Mouse (Mus musculus): ENCODE results near the gene Mkrn3.

The Mkrn3 gene

DNA sequence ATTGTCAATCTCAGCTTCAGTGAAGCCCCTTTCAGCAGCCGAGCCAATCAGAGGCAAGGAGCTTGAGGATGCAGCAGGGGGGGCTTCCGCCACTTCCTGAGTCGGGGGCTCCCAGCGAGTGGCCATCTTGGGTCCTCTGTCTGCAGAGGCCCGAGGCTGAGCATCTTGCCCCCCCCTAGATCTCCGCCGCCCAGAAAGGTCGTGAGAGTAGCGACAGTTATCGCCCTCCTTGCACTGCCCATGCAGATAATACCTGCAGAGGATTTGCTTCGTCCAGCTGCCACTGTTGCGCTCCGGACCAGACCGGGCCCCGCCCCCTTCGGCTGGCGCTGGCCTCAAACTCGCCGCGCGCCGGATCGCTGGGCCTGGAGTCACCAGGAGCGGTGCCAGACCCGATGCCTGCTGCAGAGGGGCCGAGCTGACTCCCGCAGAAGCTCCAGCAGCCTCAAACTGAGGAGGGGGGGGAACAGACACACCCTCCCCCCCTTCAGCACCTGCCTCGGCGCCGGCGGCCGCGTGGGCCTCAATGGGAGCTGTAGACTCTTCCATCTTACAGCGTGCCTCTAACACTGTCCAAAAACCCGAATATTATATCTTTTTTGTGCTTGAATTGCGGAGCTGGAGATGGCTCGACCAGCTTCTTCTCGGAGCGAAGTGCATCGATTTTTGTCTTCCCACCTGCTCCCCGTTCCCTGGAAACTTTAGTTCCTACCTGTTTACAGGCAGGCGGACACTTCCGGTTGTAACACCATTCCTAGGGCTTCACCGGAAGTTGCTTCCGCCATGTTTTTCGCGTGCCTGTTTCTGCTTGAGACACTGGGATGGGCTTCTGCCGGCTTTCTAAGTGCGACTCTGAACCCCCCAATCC is at the start of gene Mkrn3:
Gene Mkrn3 (minus strand): TSS at position 647 of the 868 bp plus-strand sequence.
- peak; percentile 5 to 19 for DNase-seq

DNA sequence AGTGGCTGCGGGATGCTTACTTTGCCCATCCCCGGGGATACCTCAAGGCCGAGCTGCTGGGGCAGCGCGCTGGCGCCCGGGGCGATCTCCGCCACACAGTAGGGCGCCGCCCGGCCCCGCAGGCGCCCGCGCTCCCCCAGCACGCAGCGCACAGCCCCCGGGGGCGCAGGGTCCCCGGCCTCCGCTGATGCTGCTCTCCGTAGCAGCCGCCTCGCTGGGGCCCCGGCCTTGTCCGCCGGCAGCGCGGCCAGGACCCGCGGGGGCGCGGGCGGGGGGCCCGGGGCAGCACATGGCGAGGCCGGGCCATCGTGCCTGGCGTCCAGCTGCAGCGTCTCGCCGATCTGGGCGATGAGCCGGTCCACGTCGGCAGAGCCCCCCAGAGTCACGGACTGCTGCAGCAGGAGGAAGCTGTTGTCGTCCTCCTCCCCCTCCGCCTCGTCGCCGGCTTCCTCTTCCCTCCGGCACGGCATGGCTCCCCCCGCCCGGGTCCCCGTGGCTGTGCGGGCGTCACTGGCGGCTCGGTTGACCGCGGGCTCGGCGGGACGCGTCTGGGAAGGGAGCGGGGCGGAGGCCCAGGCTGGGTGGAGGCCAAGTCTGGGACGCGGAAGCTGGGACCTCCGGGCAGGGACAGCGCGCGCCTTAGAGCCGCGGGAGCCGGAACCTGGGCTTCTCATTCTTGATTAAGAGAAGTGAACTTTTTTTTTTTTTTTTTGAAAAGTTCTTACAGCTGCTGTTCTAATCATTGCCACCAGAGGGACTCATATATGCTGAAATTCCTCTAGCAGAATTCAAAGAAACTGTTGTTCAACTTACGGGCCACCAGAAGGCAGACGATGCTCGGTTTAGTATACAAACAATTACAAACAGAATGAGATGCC is 44.2 kb upstream of the Mkrn3 start, which contains the start of gene Peg12:
Gene Peg12 (minus strand): TSS at position 633 of the 878 bp plus-strand sequence.
- peak; percentile 5 to 8 for DNase-seq

DNA sequence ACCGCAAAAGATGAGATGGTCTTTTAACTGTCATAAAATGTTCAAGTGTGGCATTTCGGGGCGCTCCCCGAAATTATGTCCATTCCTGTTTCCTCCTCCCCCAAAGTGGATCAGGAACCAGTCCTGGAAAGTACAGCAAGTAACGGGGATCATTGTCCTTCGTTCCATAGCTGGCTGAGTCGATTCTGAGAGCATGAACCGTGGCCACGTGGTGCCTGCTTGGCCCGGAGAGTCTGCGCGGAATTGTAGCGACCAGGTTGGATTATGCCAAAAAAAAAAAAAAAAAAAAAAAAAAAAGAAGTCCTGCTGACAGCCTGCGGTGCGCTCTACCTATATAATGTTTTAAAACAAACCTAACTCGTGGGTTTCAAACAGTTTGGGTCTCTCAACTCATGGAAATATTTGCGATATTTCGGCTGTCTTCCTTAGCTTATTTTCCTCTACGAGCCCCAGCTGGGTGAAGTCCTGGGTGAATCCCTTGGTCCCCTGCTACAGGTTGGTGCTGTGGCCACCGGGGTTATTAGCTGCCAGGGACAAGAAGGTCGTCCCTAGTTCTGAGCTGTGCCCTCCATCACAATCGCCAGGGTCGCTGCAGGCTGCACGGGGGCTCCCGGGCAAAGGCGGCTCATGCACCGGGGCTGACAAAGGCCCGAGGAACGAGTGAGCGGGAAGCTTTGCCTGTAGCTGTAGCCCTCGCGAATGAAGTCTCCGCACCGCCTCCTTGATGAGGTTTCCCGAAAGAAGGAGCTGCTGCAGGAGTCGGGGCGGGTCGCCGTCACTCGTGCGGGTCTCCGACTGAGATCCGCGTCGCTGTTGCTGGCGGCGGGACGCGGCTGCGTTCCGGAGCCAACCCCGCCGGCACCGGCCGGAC is 43.3 kb upstream of the Mkrn3 start:
- DNase-seq = no peak

DNA sequence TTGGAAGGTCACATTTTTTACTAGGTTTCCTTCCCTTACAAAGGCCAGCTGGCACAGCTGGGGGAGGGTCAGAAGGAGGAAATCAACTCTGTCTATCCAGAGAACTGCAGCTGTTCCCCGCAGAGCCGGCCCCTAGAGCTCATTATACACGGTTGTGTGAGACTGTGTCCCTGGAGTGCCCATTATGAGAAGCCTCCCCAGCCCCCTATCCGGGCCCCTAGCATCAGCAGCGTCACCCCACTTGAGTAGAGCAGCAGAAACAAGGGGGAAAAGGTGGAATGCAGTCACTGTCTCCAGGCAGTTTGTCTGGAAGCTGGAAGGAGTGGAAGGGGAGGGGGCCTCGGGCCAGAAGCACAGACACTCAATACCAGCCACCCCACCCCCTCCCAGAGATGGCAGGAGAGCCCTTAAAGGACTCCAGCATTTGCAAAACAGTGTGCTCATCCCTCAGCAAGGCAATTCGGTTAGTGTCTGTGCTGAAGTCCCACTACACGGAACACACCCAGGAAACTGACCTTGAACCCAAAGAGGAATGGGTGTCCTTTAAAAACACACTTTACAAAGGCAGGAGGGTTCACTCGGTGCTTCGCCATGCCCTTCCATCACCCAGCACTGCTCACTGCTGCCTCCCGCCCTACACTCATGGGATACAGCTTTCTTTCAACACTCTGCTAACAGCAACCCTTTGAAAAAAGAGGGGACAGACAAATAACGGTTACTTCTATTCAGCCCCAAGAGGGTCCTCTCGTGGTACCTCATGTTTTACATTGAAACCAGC is 42.5 kb upstream of the Mkrn3 start:
- DNase-seq = no peak

DNA sequence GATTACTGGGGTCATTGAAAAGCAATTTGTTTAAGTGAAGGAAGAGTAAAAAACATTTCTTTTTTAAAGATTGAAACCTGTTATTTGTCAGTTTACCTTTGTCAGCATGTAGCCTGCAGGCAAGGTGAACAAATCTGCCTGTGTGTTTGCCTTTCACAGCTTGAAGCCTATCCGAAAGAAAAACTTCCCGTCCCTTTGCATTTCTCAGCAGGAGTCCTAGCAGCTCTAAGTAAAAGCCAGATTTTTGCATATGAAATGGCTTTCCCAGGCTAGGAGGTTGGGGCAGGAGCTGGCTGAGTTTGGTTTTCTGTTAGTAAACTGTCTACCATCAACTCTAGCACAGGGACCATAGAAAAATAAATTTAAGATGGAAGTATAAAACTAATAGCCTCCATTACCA is 32.4 kb upstream of the Mkrn3 start:
- DNase-seq = no peak

DNA sequence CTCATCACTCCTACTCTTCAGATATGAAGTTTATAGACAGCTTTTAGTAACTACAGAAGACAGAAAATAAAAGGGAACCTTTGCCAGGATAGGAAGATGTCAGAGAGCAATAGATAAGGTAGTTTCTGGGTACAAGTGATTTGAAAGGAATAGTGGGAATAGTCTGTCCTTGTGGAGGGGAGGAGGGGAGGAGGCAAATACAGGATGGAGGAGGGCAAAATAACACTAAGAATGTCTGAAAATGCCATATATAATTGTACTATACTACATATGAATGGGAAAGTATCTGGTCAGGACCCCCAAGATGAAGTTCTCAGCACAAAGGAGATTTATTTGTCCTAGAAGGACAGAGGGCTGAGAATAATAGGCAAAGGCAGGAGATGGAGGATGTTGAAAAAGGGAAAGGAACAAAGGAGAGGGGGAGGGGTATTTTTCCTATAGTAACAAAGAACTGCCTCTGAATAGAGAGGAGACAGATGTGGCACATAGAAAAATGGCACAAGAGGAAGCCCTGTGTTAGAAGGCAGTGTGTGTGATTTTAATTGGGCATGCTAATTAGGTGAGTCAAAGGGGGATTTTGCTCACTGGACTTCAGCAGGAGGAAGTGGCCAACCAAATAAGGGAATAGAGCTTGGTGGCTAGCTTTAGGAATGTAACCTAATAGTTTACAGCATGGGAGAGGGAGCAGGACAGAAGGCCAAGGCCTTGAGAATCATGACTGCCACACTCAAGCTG is 25.7 kb upstream of the Mkrn3 start:
- no peak for DNase-seq

DNA sequence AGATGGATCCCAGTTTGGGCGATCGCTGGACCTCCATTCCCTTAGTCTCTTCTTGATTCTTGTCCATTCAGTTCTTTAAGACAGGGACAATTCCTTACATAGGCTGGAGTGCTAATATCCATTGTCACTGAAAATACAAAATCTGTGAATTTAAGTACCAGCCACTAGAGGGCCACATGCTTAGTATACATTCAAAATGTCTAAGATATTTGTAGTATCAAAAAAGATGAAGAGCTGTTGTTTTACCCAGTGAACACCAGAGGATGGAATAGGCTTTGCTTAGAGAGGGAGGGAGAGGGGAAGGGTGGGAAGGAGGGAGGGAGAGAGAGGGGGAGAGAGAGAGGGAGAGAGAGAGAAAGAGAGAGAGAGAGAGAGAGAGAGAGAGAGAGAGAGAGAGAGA is 16.5 kb upstream of the Mkrn3 start:
- no peak for DNase-seq

DNA sequence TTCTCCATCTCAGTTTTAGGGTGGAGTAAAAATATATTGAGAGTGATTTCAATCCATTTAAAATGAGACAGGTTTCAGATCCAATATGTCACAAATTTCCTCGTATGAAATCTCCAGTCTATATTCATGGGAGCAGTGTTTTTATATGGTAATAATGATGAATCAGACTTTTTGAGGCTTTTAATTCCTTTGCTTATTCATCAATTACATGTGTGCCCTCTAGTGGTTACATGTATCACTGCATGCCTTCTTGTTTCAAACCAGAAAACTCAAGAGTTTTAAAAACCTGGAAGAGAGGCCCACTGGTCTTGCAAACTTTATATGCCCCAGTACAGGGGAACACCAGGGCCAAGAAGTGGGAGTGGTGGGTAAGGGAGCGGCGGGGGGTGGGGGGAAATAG is 13.3 kb upstream of the Mkrn3 start:
- no peak for DNase-seq

DNA sequence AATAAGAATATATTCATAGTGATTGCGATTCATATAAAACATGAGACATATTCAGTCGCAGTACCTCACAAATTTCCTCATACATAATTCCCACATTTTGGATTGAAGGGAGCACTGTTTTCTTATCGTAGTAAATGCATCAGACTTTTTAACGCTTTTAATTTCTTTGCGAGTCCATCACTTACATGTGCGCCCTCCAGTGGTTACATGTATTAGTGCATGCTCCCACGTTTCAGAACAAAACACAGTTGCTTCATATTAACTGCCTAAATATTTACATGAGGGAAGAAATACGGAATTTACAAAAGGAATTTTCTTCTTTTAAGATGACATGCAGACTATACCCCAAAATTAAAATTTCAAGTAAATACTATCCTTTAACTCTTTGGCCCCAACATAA is 8.4 kb upstream of the Mkrn3 start:
- no peak for DNase-seq

DNA sequence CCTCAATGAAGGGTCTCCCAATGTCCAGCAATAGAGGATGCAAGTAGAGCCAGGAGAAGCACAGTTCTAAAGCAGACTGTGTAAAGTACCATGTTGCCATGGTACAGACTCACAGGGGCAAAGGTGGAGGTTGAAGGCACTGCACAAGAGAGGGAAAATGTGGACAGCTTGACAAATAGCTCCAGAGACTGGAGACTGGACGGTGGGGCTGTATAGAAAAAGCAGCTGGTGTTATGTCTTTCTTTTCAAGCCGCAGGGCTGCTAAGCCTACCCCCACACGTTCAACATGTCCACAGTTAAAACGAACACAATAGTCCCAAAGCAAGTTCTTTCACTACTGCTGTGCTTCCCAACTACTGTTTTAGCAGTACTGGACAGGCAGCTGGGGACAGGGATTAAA is 3.3 kb upstream of the Mkrn3 start:
- no peak for DNase-seq

DNA sequence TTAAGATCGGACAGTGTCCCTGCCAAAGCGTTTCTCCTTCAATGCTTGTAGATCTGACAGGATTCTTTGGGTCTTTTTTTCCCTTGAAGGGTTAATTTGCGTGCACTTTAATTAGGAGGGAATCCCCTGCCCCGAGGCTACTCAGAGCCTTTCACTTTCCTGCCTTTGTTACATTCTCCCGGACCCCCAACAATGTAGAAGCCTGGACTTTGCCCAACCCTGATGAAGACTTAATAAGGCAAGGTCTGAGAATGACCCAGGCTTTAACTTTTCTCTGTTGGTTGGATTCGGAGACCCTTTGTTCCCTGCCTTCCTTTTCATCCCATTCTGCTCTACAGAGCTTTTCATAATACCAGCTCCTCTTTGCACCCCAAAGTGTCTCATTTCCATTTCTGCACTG is 627 bp upstream of the Mkrn3 start:
- DNase-seq = no peak

DNA sequence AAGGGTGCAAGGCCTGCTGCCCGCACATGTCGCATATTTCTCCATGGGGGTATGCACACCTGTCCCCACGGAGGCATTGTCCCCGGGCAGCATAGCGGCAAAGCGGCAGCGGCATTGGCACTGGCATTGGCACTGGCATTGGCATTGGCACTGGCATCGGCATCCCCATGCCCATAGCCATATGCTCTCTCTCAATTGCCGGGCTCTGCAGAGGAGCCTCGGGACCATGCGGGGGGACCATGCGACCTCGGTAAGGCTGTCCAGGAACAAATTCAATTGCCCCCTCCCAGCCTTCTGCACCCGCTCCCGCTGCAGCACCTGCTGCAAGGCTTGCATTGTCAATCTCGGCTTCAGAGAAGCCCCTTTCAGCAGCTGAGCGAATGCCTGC is 840 bp downstream of the Mkrn3 start:
- DNase-seq = no peak

DNA sequence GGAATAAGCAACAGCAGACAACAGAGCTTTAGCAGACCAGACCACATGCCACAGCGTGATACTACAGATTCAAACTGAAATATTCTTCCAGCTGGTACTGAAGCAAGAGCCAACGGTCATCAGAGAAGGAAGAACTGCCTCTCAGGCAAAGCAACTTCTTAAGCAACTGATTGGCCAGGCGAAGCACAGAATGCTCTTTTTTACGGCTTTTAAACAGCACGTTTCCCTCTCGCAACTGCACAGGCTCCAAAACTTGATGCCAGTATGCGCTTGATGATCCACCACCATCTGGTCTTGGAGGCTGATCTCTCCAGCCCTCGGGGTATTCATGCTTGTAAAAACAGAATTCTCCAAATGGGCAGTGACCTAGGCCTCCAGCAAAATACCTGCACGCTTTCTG is 1.6 kb downstream of the Mkrn3 start:
- no peak for DNase-seq

DNA sequence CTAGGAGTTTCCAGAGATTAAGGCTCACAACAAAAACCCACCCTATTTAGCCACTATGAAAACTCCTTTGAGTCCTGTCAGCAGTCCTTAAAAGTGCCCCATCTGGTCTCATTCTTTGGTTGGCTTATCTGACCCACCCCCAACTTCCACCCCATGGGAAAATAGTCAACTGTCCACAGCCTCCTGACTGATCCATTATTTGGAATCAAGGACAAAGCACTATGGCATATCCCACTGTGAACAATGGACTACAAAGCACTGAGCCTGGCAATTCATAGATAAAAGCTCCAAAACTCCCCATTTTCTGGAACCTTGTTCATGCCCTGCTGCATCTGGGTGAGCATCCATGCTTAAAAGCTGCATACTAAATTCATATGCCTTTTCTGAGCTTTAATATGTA is 3.8 kb downstream of the Mkrn3 start:
- DNase-seq = no peak

DNA sequence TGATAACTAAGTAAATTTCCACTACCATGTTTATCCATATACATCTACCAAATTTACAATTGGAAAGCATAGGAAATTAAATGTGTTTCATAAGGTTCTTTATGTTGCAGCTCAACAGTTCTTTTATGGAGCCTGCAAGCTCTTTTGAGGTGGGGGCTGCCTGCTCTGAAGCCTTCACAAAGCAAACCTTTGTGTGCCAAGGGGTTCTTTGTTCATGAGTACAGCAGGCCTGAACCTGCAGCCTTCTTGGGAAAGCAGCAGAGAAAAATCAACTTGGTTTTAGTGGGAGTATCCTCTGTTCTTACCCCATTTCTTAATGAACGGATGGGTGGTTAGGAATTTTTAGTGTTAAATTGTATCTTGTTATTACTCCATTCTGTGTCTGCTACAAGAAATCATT is 4.7 kb downstream of the Mkrn3 start:
- no peak for DNase-seq

DNA sequence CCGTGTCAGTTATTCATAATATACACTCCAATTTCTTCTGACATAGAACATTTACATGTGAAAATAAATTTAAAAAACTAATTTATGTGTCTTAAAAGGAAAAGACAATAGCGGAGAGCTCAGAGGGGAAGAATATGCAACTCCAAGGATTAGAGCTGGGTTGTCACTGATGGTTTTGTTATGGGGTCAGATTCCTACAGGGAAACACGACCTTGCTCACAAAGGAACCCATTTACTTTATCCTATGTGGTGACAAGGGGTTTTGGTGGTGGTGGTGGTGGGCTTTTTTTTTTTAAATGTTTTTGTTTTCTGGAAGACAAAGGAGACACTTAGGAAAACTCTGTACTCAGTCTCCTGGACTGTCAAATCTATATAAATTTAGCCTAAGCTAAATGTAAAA is 12.1 kb downstream of the Mkrn3 start:
- DNase-seq = no peak

DNA sequence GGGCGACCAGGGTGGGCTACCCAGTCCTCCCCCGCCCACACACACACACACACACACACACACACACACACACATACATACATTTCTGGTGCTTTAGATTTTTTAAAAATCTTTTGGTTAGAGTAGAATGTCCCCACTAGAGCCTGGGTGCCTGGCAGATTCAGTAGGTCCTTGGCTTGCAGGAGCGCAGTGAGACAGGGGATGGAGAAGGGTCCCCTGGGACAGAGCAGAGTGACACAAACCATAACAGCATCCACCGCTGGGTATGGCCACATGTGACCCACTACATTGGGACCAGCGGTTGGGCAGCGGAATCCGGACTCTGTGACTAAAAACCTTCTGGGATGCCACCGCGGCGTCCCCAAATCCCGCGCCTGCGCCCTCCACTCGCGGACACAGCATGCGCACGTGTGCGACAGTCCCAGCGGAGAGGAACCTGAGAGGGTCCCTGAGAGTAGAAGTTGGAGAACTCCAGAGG is 13.3 kb downstream of the Mkrn3 start:
- DNase-seq = no peak

DNA sequence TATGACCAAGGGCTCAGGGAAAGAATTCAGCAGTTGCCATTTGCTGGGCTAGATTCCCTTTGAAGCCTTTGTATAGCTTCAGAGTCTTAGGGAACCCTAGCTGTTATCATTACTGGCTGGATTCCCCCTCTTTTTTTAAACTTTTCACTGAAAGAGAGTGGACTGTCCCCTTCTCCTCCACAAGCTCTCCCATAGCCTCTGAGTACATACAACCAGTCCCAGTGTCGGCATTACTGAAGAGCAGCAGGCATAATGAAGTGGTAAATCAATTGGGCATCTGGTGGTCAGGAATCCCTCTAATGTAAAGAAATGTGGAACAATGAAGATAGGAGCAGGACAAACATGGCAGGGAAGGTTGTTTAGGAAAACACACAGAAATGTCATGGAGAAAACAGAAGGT is 27.7 kb downstream of the Mkrn3 start:
- no peak for DNase-seq

DNA sequence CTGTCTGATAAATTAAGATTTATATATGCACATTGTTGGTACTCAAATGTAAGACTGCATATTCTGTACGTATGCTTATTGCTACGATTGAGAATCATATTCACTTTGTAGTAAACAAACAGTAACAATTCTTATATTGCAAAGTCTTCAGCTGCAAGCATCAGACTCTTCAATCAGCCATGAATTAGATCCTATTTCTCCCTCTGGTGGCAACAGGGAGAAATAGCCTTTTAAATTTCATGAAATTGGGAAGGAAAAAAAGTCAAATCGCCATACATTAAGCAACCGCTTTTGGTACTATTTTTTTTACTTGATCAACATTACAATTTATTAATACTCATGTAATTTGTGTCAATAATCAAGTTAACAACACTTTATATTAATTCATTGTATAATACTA is 31.6 kb downstream of the Mkrn3 start:
- DNase-seq = no peak

DNA sequence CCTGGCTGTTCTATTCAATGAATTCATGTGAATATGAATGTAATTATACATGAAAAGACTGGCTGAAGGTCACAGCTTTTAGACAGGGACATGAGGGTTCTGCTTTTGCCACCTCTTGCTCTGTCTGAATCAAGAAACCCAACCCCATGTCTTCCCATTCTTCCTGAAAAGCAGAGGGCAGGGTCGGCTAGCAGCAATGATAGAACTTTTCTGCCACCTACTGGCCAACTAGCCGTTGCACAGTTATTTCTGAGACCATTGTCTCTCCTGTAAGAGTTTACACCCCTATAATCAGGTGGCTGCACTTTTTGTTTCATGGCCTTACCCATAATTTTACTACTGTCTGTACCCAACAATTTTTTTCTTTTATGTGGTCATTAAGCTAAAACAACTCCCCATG is 37.5 kb downstream of the Mkrn3 start:
- DNase-seq = no peak

DNA sequence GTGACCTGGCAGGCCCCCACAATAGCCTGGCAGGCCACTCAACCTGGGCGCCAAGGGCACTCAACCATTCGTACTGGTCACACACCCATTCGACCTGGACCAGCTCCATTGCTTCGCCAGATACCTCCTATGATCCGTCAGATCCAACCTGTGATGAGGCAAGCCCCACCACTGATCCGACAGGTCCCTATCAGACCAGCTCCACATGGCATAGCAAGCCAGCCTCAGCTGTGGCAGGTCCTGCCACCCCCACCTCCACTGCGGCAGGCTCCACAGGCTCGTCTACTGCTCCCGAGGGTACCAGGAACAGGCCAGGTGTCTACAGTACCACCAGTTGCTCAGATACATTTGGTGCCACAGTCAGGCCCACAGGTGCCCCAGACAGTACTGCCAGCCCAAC is 41.4 kb downstream of the Mkrn3 start:
- DNase-seq = no peak

All from B cell, adult 2 months (primary cell).